Mouse (Mus musculus) liver, adult (tissue): ENCODE measurements around the gene Gm6465.
"Not testable (repeated sequence)": the region's sequence is repeated elsewhere in the genome, so short reads cannot be mapped to it uniquely, and the experiment has no call there.

Experiments used
- GATA4 ChIP-seq: IDR thresholded peaks from 2 replicates; pipeline ENCODE4 v1.6.1; 2014; ENCODE audit warnings: mild to moderate bottlenecking, low read length; ENCODE audit not compliant: insufficient replicate concordance

The Gm6465 gene

DNA sequence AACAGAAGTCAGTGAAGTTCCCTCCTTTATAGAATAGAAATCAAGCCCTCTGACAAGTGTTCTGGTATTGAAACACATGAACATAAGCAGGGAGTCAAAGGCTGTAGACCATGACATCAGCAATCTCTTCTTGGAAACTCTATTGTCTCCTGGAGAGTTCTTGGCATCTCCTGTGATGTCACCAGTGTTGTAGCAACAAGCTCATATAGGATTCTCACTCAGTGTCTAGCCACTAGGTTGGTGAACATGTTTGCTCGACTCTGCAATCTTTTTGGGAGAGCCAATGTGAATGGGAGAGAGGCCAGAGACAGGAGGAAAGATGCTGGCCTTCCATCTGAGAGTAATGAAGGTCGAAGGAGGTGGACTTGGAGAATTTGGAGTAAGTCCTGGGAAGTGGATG lies at the start of gene Gm6465:
Gene Gm6465, plus strand, starts transcription at position 301 of the 400 bp plus-strand sequence.
- TF ChIP-seq GATA4, result not testable (repeated sequence)
